ENCODE assay signal across 34 mouse cellular contexts in genomic region chr8:13533123-13533522, GRCm38 (mm10). TPM values are rescaled to one million over a fixed set of nuclear protein-coding genes. Genes with fewer than 3 reads are reported as not detected.
"Had no signal": no experiment of that assay in that cellular context is flagged by ENCODE, and none has a peak within 500 bp of the region (broad histone marks: within the 10 kb centered on the region; RNA-seq: fewer than 3 reads in every experiment).

No protein-coding gene starts in this region.

- H3K36me3 ChIP-seq: heart, embryonic 13.5 days; heart, embryonic 15.5 days; hindbrain, embryonic 10.5 days; hindbrain, embryonic 12.5 days; limb, embryonic 10.5 days; limb, embryonic 12.5 days; liver, embryonic 13.5 days had no signal

- H3K9me3 ChIP-seq: heart, embryonic 13.5 days; heart, embryonic 15.5 days; hindbrain, embryonic 10.5 days; hindbrain, embryonic 12.5 days; limb, embryonic 10.5 days; liver, embryonic 13.5 days had no signal

- H3K27ac ChIP-seq: heart, adult 2 months; heart, embryonic 13.5 days; heart, embryonic 15.5 days; hindbrain, embryonic 10.5 days; hindbrain, embryonic 12.5 days; hindbrain, embryonic 14.5 days; layer of hippocampus, adult 2 months; left cerebral cortex, adult 2 months; limb, embryonic 10.5 days; limb, embryonic 12.5 days; liver, embryonic 13.5 days had no signal

- H3K9ac ChIP-seq: forebrain, postnatal 0 days; heart, embryonic 13.5 days; heart, embryonic 15.5 days; hindbrain, embryonic 12.5 days; hindbrain, embryonic 14.5 days; limb, embryonic 12.5 days; liver, embryonic 13.5 days had no signal

- H3K4me1 ChIP-seq: liver, embryonic 13.5 days had no signal

- ATAC-seq: forebrain, postnatal 0 days; hindbrain, embryonic 16.5 days; inflammation-experienced regulatory T-cells, adult 6 months had no signal

- H3K4me2 ChIP-seq: heart, embryonic 11.5 days; heart, embryonic 13.5 days; heart, embryonic 15.5 days; hindbrain, embryonic 12.5 days; hindbrain, embryonic 14.5 days; limb, embryonic 12.5 days; liver, embryonic 11.5 days; liver, embryonic 13.5 days had no signal

- DNase-seq: forebrain, postnatal 0 days; gastrocnemius, postnatal 10 days; gastrocnemius, postnatal 25 days; heart, adult 2 months; heart, postnatal 14 days; heart, postnatal 4 days; kidney, adult 11 months; kidney, adult 8-10 months; kidney, postnatal 10 days; liver; liver, embryonic 13.5 days had no signal

- H3K27me3 ChIP-seq: heart, embryonic 15.5 days; hindbrain, embryonic 12.5 days; limb, embryonic 12.5 days; liver, embryonic 13.5 days had no signal

- H3K4me3 ChIP-seq: heart, adult 2 months; heart, embryonic 13.5 days; heart, embryonic 15.5 days; hindbrain, embryonic 10.5 days; hindbrain, embryonic 12.5 days; layer of hippocampus, adult 2 months; left cerebral cortex, adult 2 months; limb, embryonic 10.5 days; limb, embryonic 12.5 days; liver, embryonic 13.5 days had no signal

RNA-seq across cellular contexts. Expression of gene 1700029H14Rik, which starts 29.1 kb away (rescaled TPM):
- total RNA-seq: gastrocnemius, adult 18-20 months; gastrocnemius, postnatal 10 days; gastrocnemius, postnatal 25 days; granulocyte monocyte progenitor cell, adult 5-6 weeks; heart, adult 2 months; heart, postnatal 14 days; heart, postnatal 4 days; layer of hippocampus, adult 2 months; layer of hippocampus, postnatal 10 days; layer of hippocampus, postnatal 25 days; left cerebral cortex, postnatal 14 days; left cerebral cortex, postnatal 36 days had no signal
- polyA plus RNA-seq: forebrain, postnatal 0 days; heart, embryonic 11.5 days; heart, embryonic 13.5 days; heart, embryonic 15.5 days; heart, postnatal 0 days; hindbrain, embryonic 10.5 days; hindbrain, embryonic 12.5 days; hindbrain, embryonic 14.5 days; hindbrain, embryonic 16.5 days; inflammation-experienced regulatory T-cells, adult 6 months; kidney, embryonic 14.5 days; kidney, embryonic 16.5 days; limb, embryonic 10.5 days; limb, embryonic 12.5 days; limb, embryonic 14.5 days; liver, embryonic 11.5 days; liver, embryonic 13.5 days had no signal

RNA-seq across cellular contexts. Expression of gene Gas6, which starts 38.8 kb away (rescaled TPM):
- polyA plus RNA-seq: inflammation-experienced regulatory T-cells, adult 6 months had no signal
